Mouse (Mus musculus) megakaryocyte, embryonic 14.5 days (primary cell): ENCODE results near the gene Krtap1-3. TPM values are rescaled to one million over a fixed set of nuclear protein-coding genes. Genes with fewer than 3 reads are reported as not detected.
A peak's percentile ranks its signal among the peaks of the same experiment; 100 is the strongest.

Experiments
- H3K27me3 ChIP-seq: replicated peaks from 2 replicates; pipeline ENCODE3; 2012; ENCODE audit warnings: inconsistent platforms
- H3K36me3 ChIP-seq: replicated peaks from 2 replicates; pipeline ENCODE3; 2012; ENCODE audit warnings: low read length, inconsistent platforms, mixed read lengths
- H3K4me1 ChIP-seq: 2 replicates; pipeline ENCODE4 v1.6.1; 2012; ENCODE audit warnings: inconsistent platforms
- H3K4me3 ChIP-seq: replicated peaks from 2 replicates; pipeline ENCODE3; 2012; ENCODE audit warnings: moderate library complexity, mild to moderate bottlenecking, inconsistent platforms
- H3K9me3 ChIP-seq: 2 replicates; pipeline ENCODE4 v1.6.1; 2012; ENCODE audit warnings: inconsistent platforms
- FLI1 ChIP-seq: IDR thresholded peaks from 2 replicates; pipeline ENCODE4 v1.6.1; 2012; ENCODE audit warnings: low read length, inconsistent platforms, mixed read lengths
- GATA1 ChIP-seq: IDR thresholded peaks from 3 replicates; pipeline ENCODE4 v1.6.1; 2012; ENCODE audit warnings: mixed read lengths, low read length, inconsistent platforms, borderline replicate concordance
- polyA plus RNA-seq: library from polyadenylated mRNA; stranded (reverse); fragments of >175 nt; gene quantifications from 2 replicates; pipeline ENCODE4 v1.2.3, GENCODE M21; 2012; ENCODE audit warnings: low replicate concordance; ENCODE audit not compliant: insufficient read depth

Gene Krtap1-3
- polyA plus RNA-seq, 1 experiment, result not detected

- TF ChIP-seq GATA1, result no peak
- no peak for TF ChIP-seq FLI1
- no peaks in the 10 kb centered on the region for H3K4me1 ChIP-seq
- H3K27me3 ChIP-seq, result no peaks in the 10 kb centered on the region
- H3K9me3 ChIP-seq, result no peaks in the 10 kb centered on the region
- no peak overlapping the region for H3K4me3 ChIP-seq
- H3K36me3 ChIP-seq, result no peaks in the 10 kb centered on the region
These were observed 28.6 kb downstream of the Krtap1-3 start for GRCm38 (mm10) chr11:99562580-99562979.

- Histone ChIP-seq H3K4me3 (peak within 1 kb of the TSS; percentile 56), H3K27me3 (no peaks in the 10 kb centered on the region), H3K9me3 (no peaks in the 10 kb centered on the region), H3K36me3 (no peaks in the 10 kb centered on the region), H3K4me1 (no peaks in the 10 kb centered on the region)
- TF ChIP-seq FLI1 (no peak), GATA1 (no peak)
These were observed 31.8 kb downstream of the Krtap1-3 start, which contains the start of gene Gm11939 for GRCm38 (mm10) chr11:99559366-99559765. Gm11939 (minus strand) TSS chr11:99559466.

GRCm38 (mm10) chr11:99557976-99558745, 33.0 kb downstream of the Krtap1-3 start:
- no peaks in the 10 kb centered on the region for H3K4me1 ChIP-seq
- H3K4me3 ChIP-seq, result no peak overlapping the region
- no peaks in the 10 kb centered on the region for H3K36me3 ChIP-seq
- H3K9me3 ChIP-seq, result no peaks in the 10 kb centered on the region
- TF ChIP-seq GATA1, result no peak
- no peaks in the 10 kb centered on the region for H3K27me3 ChIP-seq

- TF ChIP-seq FLI1, result no peak
- no peak for TF ChIP-seq GATA1
- no peaks in the 10 kb centered on the region for H3K27me3 ChIP-seq
These were observed 34.4 kb downstream of the Krtap1-3 start, which contains the start of gene Krtap3-2 for GRCm38 (mm10) chr11:99556753-99557152. Krtap3-2 (minus strand) TSS chr11:99556853.

GRCm38 (mm10) chr11:99556195-99556594, 34.9 kb downstream of the Krtap1-3 start:
- TF ChIP-seq GATA1 (no peak), FLI1 (no peak)
- H3K36me3 ChIP-seq, result no peaks in the 10 kb centered on the region
- no peaks in the 10 kb centered on the region for H3K27me3 ChIP-seq
- no peaks in the 10 kb centered on the region for H3K4me1 ChIP-seq
- no peak overlapping the region for H3K4me3 ChIP-seq
- no peaks in the 10 kb centered on the region for H3K9me3 ChIP-seq

More at GRCm38 (mm10) chr11:99556753-99557152, 34.4 kb downstream of the Krtap1-3 start, which contains the start of gene Krtap3-2:
- Histone ChIP-seq H3K4me3 (no peak within 1 kb of the TSS), H3K36me3 (no peaks in the 10 kb centered on the region), H3K9me3 (no peaks in the 10 kb centered on the region), H3K4me1 (no peaks in the 10 kb centered on the region)

GRCm38 (mm10) chr11:99550765-99551164, 40.4 kb downstream of the Krtap1-3 start, which contains the start of gene Krtap3-3:
Krtap3-3 (minus strand) TSS chr11:99550865.
- no peaks in the 10 kb centered on the region for H3K36me3 ChIP-seq
- H3K9me3 ChIP-seq, result no peaks in the 10 kb centered on the region
- H3K27me3 ChIP-seq, result no peaks in the 10 kb centered on the region
- no peaks in the 10 kb centered on the region for H3K4me1 ChIP-seq
- H3K4me3 ChIP-seq, result no peak within 1 kb of the TSS
- no peak for TF ChIP-seq FLI1
- TF ChIP-seq GATA1, result no peak

- no peaks in the 10 kb centered on the region for H3K36me3 ChIP-seq
- no peaks in the 10 kb centered on the region for H3K9me3 ChIP-seq
- H3K4me3 ChIP-seq, result no peak overlapping the region
- H3K27me3 ChIP-seq, result peaks cover under 1% of the 10 kb centered on the region
- no peaks in the 10 kb centered on the region for H3K4me1 ChIP-seq
- TF ChIP-seq FLI1, result no peak
These were observed 43.2 kb downstream of the Krtap1-3 start for GRCm38 (mm10) chr11:99547892-99548291.

Other genes starting within 250 kb of the Krtap1-3 start
- gene Krt27, start 240.2 kb downstream of the Krtap1-3 start, polyA plus RNA-seq, result not detected in 2 replicates
- gene Krt28, start 216.4 kb downstream of the Krtap1-3 start, polyA plus RNA-seq, result not detected in 2 replicates
- 6.6 TPM in 1 of 2 replicates, not detected in the other for gene Krt10, start 202.0 kb downstream of the Krtap1-3 start, polyA plus RNA-seq
- not detected in 2 replicates for gene Krt12, start 169.1 kb downstream of the Krtap1-3 start, polyA plus RNA-seq
- gene Krt20, start 153.2 kb downstream of the Krtap1-3 start, polyA plus RNA-seq, result not detected in 2 replicates
- not detected in 2 replicates for gene Krt23, start 98.2 kb downstream of the Krtap1-3 start, polyA plus RNA-seq
- not detected in 2 replicates for gene Krt39, start 70.0 kb downstream of the Krtap1-3 start, polyA plus RNA-seq
- not detected in 2 replicates for gene Krt40, start 48.2 kb downstream of the Krtap1-3 start, polyA plus RNA-seq
- gene Krtap3-3, start 40.5 kb downstream of the Krtap1-3 start, polyA plus RNA-seq, result not detected in 2 replicates
- gene Krtap3-2, start 34.5 kb downstream of the Krtap1-3 start, polyA plus RNA-seq, result not detected in 2 replicates
- not detected in 2 replicates for gene Gm11939, start 31.9 kb downstream of the Krtap1-3 start, polyA plus RNA-seq
- not detected in 2 replicates for gene Krtap3-1, start 24.7 kb downstream of the Krtap1-3 start, polyA plus RNA-seq
- gene Krtap1-5, start 10.3 kb downstream of the Krtap1-3 start, polyA plus RNA-seq, result not detected in 2 replicates
- not detected in 2 replicates for gene Krtap1-4, start 7.7 kb downstream of the Krtap1-3 start, polyA plus RNA-seq
- not detected in 2 replicates for gene Krtap9-3, start 6.8 kb upstream of the Krtap1-3 start, polyA plus RNA-seq
- not detected in 2 replicates for gene Gm11938, start 12.0 kb upstream of the Krtap1-3 start, polyA plus RNA-seq
- not detected in 2 replicates for gene Gm11937, start 18.9 kb upstream of the Krtap1-3 start, polyA plus RNA-seq
- not detected in 2 replicates for gene Krtap2-4, start 23.5 kb upstream of the Krtap1-3 start, polyA plus RNA-seq
- gene Gm11562, start 29.1 kb upstream of the Krtap1-3 start, polyA plus RNA-seq, result not detected in 2 replicates
- not detected in 2 replicates for gene Krtap4-1, start 36.9 kb upstream of the Krtap1-3 start, polyA plus RNA-seq
- not detected in 2 replicates for gene Krtap4-2, start 43.7 kb upstream of the Krtap1-3 start, polyA plus RNA-seq
- not detected in 2 replicates for gene Krtap4-7, start 52.8 kb upstream of the Krtap1-3 start, polyA plus RNA-seq
- gene Gm11555, start 58.9 kb upstream of the Krtap1-3 start, polyA plus RNA-seq, result not detected in 2 replicates
- not detected in 2 replicates for gene Gm11563, start 67.6 kb upstream of the Krtap1-3 start, polyA plus RNA-seq
- gene Krtap4-6, start 74.6 kb upstream of the Krtap1-3 start, polyA plus RNA-seq, result not detected in 2 replicates
- gene Gm14190, start 99.4 kb upstream of the Krtap1-3 start, polyA plus RNA-seq, result not detected in 2 replicates
- gene Gm14180, start 143.0 kb upstream of the Krtap1-3 start, polyA plus RNA-seq, result not detected in 2 replicates
- not detected in 2 replicates for gene Gm11595, start 181.6 kb upstream of the Krtap1-3 start, polyA plus RNA-seq
- gene Krtap4-8, start 189.4 kb upstream of the Krtap1-3 start, polyA plus RNA-seq, result not detected in 2 replicates
- not detected in 2 replicates for gene Krtap4-9, start 193.9 kb upstream of the Krtap1-3 start, polyA plus RNA-seq
- gene Gm11596, start 202.1 kb upstream of the Krtap1-3 start, polyA plus RNA-seq, result not detected in 2 replicates
- not detected in 2 replicates for gene Gm11569, start 207.6 kb upstream of the Krtap1-3 start, polyA plus RNA-seq
- gene Gm11554, start 213.1 kb upstream of the Krtap1-3 start, polyA plus RNA-seq, result not detected in 2 replicates
- gene Krtap4-13, start 218.6 kb upstream of the Krtap1-3 start, polyA plus RNA-seq, result not detected in 2 replicates
- not detected in 2 replicates for gene Gm11564, start 224.3 kb upstream of the Krtap1-3 start, polyA plus RNA-seq
- gene 2300003K06Rik, start 246.7 kb upstream of the Krtap1-3 start, polyA plus RNA-seq, result not detected in 2 replicates